Mouse (Mus musculus) left cerebral cortex, postnatal 10 days (tissue): ENCODE measurements around the gene Ppp4r4. TPM values are rescaled to one million over a fixed set of nuclear protein-coding genes. Genes with fewer than 3 reads are reported as not detected.

Source experiments
- total RNA-seq, 2 experiments: library from RNA; stranded (reverse); gene quantifications; 2 replicates each; pipeline ENCODE4 v1.2.3; 2021

The Ppp4r4 gene
- total RNA-seq, 2 experiments from 2014 or later = 9.6 to 11.3 TPM

Other genes with a start within 250 kb of the Ppp4r4 start
- 1 to 10 TPM; 5.1 to 7.1 TPM for gene Fam181a, start 221.3 kb upstream of the Ppp4r4 start, total RNA-seq
- gene Asb2, start 176.3 kb upstream of the Ppp4r4 start, total RNA-seq = 1 to 10 TPM; 3.3 to 3.7 TPM
- gene Otub2, start 143.6 kb upstream of the Ppp4r4 start, total RNA-seq = 10 to 100 TPM; 20.6 to 23.2 TPM
- 1 to 10 TPM; 1.8 to 3.4 TPM for gene 9330161L09Rik, start 124.5 kb upstream of the Ppp4r4 start, total RNA-seq
- 100 to 1,000 TPM; 172 to 173 TPM for gene Ddx24, start 106.5 kb upstream of the Ppp4r4 start, total RNA-seq
- 10 to 100 TPM; 27.9 to 31.4 TPM for gene Ifi27, start 98.1 kb upstream of the Ppp4r4 start, total RNA-seq
- 1 to 10 TPM; 3.3 to 5.4 TPM for gene Ifi27l2a, start 88.6 kb upstream of the Ppp4r4 start, total RNA-seq
- not detected for gene Ifi27l2b, start 75.1 kb upstream of the Ppp4r4 start, total RNA-seq
- gene Serpina10, start 99.2 kb downstream of the Ppp4r4 start, total RNA-seq = not detected
- not detected for gene Serpina6, start 124.9 kb downstream of the Ppp4r4 start, total RNA-seq
- gene Serpina16, start 143.9 kb downstream of the Ppp4r4 start, total RNA-seq = not detected
- gene Serpina1f, start 163.2 kb downstream of the Ppp4r4 start, total RNA-seq = not detected
- not detected for gene Serpina1d, start 241.3 kb downstream of the Ppp4r4 start, total RNA-seq